Mouse (Mus musculus): ENCODE data around the gene Dock8. TPM values are rescaled to one million over a fixed set of nuclear protein-coding genes. Genes with fewer than 3 reads are reported as not detected.

Dock8 gene
- 17.8 and 18.4 TPM in 2 replicates for polyA plus RNA-seq (2012; rRNA removed)

GRCm38 (mm10) chr19:24999201-24999886, at the start of gene Dock8:
Gene Dock8, plus strand, starts transcription at chr19:24999534.
- no peaks in the 10 kb centered on the region for H3K27me3 ChIP-seq (replicated peaks; ENCODE audit: control insufficient read depth, insufficient read depth, low read length)

GRCm38 (mm10) chr19:24958531-24958930, 40.8 kb upstream of the Dock8 start:
- peaks cover 2% of the 10 kb centered on the region; the same call in 1 of the 2 replicates for H3K4me1 ChIP-seq (ENCODE audit: control insufficient read depth, insufficient read depth, low read length)
- DNase-seq, result peak; percentile 73
- WGBS, result 32% methylated on average over 3 of the region's 3 CpGs

More at GRCm38 (mm10) chr19:24999201-24999886, at the start of gene Dock8:
- WGBS, result under 1% methylated on average over 107 of the region's 109 CpGs
- Histone ChIP-seq H3K4me1 (ENCODE audit: control insufficient read depth, insufficient read depth, low read length) (peaks cover 16% of the 10 kb centered on the region; the same call in 1 of the 2 replicates), H3K36me3 (ENCODE audit: control insufficient read depth, insufficient read depth, low read length) (no peaks in the 10 kb centered on the region), H3K4me3 (ENCODE audit: insufficient read depth, low read depth, low read length) (peak within 1 kb of the TSS; percentile 75), H3K27ac (ENCODE audit: insufficient read depth, low read depth, low read length) (peak within 1 kb of the TSS; percentile 77)
- DNase-seq, result peak; percentile 93
- no peak for TF ChIP-seq POLR2A (IDR thresholded peaks at IDR 0.05; ENCODE audit: low read depth, low read length)
- TF ChIP-seq CTCF (conservative IDR thresholded peaks at IDR 0.05; ENCODE audit: insufficient read depth, insufficient read length, low read depth, low read length), result peak; percentile 36

GRCm38 (mm10) chr19:24961172-24961962, 38.0 kb upstream of the Dock8 start, which contains the start of gene Cbwd1:
Gene Cbwd1, minus strand, starts transcription at chr19:24961610.
- peak; percentile 99 for DNase-seq
- peak; percentile 18 for TF ChIP-seq POLR2A (IDR thresholded peaks at IDR 0.05; ENCODE audit: low read depth, low read length)
- peak; percentile 98 for TF ChIP-seq CTCF (conservative IDR thresholded peaks at IDR 0.05; ENCODE audit: insufficient read depth, insufficient read length, low read depth, low read length)
- Histone ChIP-seq H3K4me3 (ENCODE audit: insufficient read depth, low read depth, low read length) (peak within 1 kb of the TSS; percentile 68), H3K4me1 (ENCODE audit: control insufficient read depth, insufficient read depth, low read length) (peaks cover 2% of the 10 kb centered on the region; the same call in 1 of the 2 replicates), H3K27me3 (replicated peaks; ENCODE audit: control insufficient read depth, insufficient read depth, low read length) (no peaks in the 10 kb centered on the region), H3K36me3 (ENCODE audit: control insufficient read depth, insufficient read depth, low read length) (no peaks in the 10 kb centered on the region), H3K27ac (ENCODE audit: insufficient read depth, low read depth, low read length) (no peak within 1 kb of the TSS)
- WGBS, result under 1% methylated on average over 36 of the region's 36 CpGs

More at GRCm38 (mm10) chr19:24958531-24958930, 40.8 kb upstream of the Dock8 start:
- TF ChIP-seq POLR2A (IDR thresholded peaks at IDR 0.05; ENCODE audit: low read depth, low read length) (no peak), CTCF (conservative IDR thresholded peaks at IDR 0.05; ENCODE audit: insufficient read depth, insufficient read length, low read depth, low read length) (no peak)
- Histone ChIP-seq H3K27ac (ENCODE audit: insufficient read depth, low read depth, low read length) (no peak overlapping the region), H3K36me3 (ENCODE audit: control insufficient read depth, insufficient read depth, low read length) (no peaks in the 10 kb centered on the region; the same call in none of the 2 replicates), H3K4me3 (ENCODE audit: insufficient read depth, low read depth, low read length) (no peak overlapping the region), H3K27me3 (replicated peaks; ENCODE audit: control insufficient read depth, insufficient read depth, low read length) (no peaks in the 10 kb centered on the region)

GRCm38 (mm10) chr19:24966203-24966602, 33.1 kb upstream of the Dock8 start:
- no peaks in the 10 kb centered on the region for H3K36me3 ChIP-seq (ENCODE audit: control insufficient read depth, insufficient read depth, low read length)
- WGBS, result 70% methylated on average over 2 of the region's 2 CpGs
- no peak for TF ChIP-seq POLR2A (IDR thresholded peaks at IDR 0.05; ENCODE audit: low read depth, low read length)
- H3K27ac ChIP-seq (ENCODE audit: insufficient read depth, low read depth, low read length), result peak overlapping the region; percentile 61; the same call in 1 of the 2 replicates
- H3K27me3 ChIP-seq (replicated peaks; ENCODE audit: control insufficient read depth, insufficient read depth, low read length), result no peaks in the 10 kb centered on the region
- no peak for DNase-seq
- H3K4me3 ChIP-seq (ENCODE audit: insufficient read depth, low read depth, low read length), result no peak overlapping the region
- no peaks in the 10 kb centered on the region; the same call in 1 of the 2 replicates for H3K4me1 ChIP-seq (ENCODE audit: control insufficient read depth, insufficient read depth, low read length)

GRCm38 (mm10) chr19:24966941-24967340, 32.4 kb upstream of the Dock8 start:
- Histone ChIP-seq H3K36me3 (ENCODE audit: control insufficient read depth, insufficient read depth, low read length) (no peaks in the 10 kb centered on the region), H3K27ac (ENCODE audit: insufficient read depth, low read depth, low read length) (no peak overlapping the region), H3K4me1 (ENCODE audit: control insufficient read depth, insufficient read depth, low read length) (no peaks in the 10 kb centered on the region; the same call in 1 of the 2 replicates), H3K27me3 (replicated peaks; ENCODE audit: control insufficient read depth, insufficient read depth, low read length) (no peaks in the 10 kb centered on the region), H3K4me3 (ENCODE audit: insufficient read depth, low read depth, low read length) (no peak overlapping the region)
- no peak for DNase-seq
- TF ChIP-seq POLR2A (IDR thresholded peaks at IDR 0.05; ENCODE audit: low read depth, low read length), result no peak
- no peak for TF ChIP-seq CTCF (conservative IDR thresholded peaks at IDR 0.05; ENCODE audit: insufficient read depth, insufficient read length, low read depth, low read length)
- WGBS, result 78% methylated on average over 2 of the region's 2 CpGs

GRCm38 (mm10) chr19:24971307-24971706, 28.0 kb upstream of the Dock8 start:
- no peaks in the 10 kb centered on the region for H3K27me3 ChIP-seq (replicated peaks; ENCODE audit: control insufficient read depth, insufficient read depth, low read length)
- TF ChIP-seq CTCF (conservative IDR thresholded peaks at IDR 0.05; ENCODE audit: insufficient read depth, insufficient read length, low read depth, low read length) (no peak), POLR2A (IDR thresholded peaks at IDR 0.05; ENCODE audit: low read depth, low read length) (no peak)
- H3K27ac ChIP-seq (ENCODE audit: insufficient read depth, low read depth, low read length), result no peak overlapping the region
- no peaks in the 10 kb centered on the region for H3K36me3 ChIP-seq (ENCODE audit: control insufficient read depth, insufficient read depth, low read length)
- 82% methylated on average over 7 of the region's 7 CpGs for WGBS
- no peak for DNase-seq
- no peak overlapping the region for H3K4me3 ChIP-seq (ENCODE audit: insufficient read depth, low read depth, low read length)
- H3K4me1 ChIP-seq (ENCODE audit: control insufficient read depth, insufficient read depth, low read length), result no peaks in the 10 kb centered on the region; the same call in 1 of the 2 replicates
